Mouse (Mus musculus) MN1 (cell line): ENCODE results near the gene Rnf149.
A peak's percentile ranks its signal among the peaks of the same experiment; 100 is the strongest.

Source experiments
- DNase-seq: peaks from one replicate; pipeline ENCODE4 v3.0.0-alpha.2; 2016; ENCODE audit warnings: low spot score

Rnf149 gene

DNA sequence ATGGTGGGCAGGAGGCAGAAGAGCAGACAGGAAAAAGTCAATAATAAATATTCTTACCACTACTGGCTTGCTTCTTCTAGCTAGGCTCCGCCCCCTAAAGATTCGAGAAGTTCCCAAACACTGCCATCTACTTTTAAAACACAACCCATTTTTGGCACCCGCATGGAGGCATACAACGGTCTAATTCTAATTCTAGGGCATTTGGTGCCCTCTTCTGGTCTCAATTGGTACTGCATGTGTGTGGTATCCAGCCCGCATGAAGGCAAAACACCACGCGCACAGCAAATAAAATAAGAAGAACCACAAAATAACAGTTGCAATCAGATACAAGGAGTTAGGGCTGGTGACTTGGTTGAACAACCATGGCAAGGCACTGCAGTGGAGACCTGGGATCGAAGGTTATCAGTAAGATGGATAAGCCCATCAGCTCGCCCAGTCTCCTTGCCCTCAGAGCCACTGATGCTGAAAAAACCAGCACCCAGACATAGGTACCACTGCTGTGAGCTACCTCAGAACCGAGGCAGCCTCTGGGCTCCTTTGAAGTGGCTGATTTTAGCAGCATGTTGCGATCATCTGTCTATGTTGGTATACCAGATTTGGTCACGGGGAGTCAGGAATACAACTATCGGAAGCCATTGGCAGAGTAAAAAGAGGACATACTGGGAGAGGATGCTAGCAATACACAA, 46.8 kb downstream of the Rnf149 start:
- peak; percentile 85 for DNase-seq

DNA sequence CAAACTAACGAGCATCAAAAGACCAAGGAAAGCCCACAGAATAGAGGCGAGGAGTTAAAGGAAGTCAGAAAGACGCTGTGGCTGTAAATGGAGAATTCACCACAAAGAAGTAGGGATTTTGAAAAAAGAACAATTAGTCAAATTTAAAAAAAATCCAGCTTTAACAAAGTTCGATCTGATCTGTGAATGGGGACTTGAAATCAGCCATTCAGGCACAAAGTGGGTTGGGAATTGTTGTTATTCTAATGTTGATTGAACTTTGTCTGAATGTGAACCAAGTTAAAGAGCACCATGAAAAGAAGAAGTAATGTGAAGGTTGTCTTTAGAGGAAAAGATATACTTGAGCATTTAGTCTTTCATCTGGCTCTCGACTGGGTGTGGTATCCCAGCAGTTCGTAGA, 48.9 kb downstream of the Rnf149 start:
- no peak for DNase-seq

DNA sequence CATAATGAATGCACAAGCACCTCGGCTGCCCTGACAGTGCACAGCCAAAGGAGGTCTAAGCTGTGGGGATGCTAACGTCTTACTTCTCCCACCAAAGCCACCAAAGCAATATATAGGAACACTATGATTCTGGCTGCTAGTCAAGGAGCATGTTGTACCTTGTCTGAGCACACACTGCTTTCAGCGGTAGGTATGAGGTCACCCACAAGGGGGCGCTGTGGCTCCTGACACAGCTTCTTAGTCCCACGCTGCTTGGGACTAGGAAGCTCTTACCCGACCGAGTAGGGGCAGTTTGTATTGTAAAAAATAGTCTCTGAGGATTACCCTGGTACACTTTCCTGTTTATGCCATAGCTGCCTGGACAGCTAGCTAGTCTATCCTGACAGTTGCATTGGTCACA, 49.8 kb downstream of the Rnf149 start:
- peak; percentile 84 for DNase-seq

DNA sequence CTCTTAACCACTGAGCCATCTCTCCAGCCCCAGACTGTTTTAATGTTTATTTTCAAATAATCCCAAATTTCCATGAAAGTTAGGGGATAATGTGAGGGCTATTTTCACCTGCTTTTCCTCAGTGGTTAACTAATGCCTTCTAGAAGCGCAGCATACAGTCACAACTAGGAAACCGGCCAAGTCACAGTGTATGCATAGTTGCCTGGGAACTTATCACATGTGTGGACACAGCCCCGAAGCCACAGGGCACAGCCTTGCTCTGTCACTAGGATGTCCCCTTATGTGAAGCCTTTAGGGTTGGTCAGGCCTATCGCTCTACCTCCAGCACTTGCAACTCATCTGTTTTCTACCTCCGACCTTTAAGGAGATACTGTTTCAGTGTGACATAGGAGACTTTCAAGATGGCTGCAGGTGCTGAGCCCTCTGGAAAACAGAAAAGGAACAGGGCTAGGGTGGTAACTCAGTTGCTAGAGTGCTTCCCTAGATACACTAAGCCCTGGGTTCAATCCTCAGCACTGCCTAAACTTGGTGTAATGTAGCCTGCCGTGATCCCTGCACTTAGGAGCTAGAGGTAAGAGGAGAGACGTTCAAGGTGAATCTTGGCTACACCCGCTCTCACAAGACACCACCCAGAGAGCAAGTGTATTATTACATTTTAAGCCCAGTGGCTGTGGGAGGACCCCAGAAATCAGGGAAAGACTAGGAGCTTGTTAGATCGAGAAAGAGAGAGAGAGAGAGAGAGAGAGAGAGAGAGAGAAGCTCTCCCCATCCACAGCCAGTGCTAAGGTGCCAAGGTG, 50.6 kb downstream of the Rnf149 start:
- DNase-seq = no peak

DNA sequence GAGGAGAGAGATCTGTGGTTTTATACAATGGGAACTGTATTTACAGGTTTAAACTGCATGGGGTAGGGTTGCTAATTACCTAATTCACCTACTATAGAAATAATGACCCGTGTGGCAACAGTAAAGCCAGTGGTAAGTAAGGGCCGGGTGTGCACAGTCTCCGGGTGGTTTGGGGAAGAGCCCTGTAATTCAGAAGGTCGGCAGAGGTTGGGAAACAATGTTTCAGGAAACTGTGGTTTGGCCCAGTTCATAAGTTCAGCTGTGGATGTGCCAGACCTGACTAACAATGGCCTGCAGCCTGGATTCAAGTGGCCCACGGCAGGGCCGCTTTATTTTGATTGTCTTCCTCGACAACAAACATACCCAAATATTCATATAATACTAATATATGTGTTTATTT, 51.4 kb downstream of the Rnf149 start:
- DNase-seq = no peak

DNA sequence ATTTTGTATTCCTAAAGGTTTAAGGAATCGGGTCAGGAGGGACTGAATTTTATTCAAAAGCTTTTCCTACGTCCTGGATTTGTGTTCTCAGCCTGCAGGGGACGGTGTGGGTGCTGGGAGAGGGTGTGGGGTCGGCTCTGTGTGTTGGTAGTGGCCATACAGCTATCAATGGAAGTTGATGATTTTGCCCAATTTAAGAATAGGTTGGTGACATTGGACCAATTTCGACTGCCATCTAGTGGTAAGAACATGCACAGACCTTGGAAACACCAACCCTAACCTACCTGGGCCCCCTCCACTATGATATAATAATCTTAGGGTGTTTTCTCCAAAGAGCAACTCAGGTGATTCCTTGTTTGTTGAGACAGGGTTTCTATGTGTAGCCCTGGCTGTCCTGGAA, 54.7 kb downstream of the Rnf149 start:
- DNase-seq = peak; percentile 65

DNA sequence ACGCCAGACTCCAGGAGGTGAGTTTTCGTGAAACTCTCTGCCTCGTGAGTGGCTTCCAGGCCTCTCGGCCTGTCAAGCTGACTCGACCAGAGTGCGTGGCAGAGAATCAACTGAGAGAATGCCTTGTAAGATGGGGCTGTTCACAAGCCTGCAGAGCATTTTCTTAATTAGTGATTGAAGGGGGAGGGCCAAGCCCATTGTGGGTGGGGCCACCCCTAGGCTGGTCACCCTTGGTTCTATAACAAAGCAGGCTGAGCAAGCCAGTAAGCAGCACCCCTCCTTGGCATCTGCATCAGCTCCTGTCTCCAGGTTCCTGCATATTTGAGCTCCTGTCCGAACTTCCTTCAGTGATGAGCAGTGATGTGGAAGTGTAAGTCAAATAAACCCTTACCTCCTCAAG, 55.9 kb downstream of the Rnf149 start:
- DNase-seq = no peak

DNA sequence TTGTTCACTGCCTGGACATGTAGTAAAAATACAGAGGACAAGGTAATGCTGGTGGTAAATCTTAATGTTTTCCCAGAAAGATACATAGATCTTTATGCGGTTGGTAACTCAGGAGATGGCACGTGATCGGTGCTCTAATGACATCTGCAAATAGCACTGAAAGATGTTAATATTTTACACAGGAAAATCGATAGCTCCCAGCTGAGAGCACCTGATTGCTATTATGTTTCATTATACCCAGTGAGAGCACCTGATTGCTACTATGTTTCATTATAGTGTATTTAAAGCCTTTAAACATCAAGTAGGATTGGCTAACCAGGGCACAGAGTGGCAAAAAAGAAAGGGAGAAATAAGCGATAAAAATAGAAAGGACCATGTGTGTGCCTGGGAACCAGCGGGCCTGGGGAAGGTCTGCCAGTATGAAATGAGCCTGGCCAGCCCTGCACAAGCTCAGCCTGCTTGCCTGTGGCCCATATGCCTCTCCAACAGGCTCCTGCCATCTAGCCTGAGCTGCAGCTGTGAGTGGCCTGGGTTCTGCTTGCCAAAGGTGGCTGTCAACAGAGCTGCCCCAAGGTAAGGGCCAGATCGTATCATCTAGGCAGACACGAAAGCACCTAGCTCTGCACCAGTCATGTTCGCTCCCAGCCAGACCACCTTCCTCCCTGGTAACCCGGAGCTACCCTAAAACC, 61.8 kb downstream of the Rnf149 start:
- DNase-seq = no peak

DNA sequence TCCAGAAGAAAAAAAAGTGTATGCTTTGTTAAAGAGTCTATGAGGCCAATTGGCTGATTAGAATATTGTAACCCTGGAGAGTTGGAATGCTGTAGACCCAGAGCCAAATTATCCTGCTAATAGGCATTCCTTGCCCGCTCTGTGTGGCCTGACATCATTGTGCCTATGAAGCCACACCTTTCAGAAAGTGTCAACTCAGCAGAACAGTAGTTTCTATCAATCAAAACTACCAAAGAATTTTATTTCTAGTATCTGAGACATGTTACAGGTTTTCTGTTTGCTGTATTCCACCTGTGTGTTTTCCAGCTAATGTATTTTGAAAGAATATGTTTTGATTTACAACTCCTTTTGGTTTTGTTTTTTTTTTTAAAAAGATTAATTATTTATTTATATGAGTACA, 65.0 kb downstream of the Rnf149 start:
- no peak for DNase-seq

DNA sequence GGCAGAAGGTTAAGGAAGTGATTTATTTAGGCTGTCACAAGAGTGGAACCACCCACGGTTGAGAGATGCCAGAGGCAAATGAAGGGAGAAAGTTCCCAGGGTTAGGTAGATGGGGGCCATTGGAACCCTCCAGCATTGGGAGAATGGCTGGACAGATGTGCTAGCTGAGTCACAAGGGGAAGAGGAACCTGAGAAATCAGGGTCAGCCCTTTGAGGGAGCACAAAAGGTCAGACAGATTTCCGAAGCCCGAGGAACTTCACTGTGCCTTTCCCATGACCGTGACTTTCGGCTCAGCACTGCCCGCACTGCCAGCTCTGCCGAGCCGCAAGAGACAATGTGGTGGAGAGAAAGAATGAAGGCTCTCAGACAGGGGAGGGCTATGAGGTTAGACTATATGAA, 65.4 kb downstream of the Rnf149 start:
- DNase-seq = no peak

DNA sequence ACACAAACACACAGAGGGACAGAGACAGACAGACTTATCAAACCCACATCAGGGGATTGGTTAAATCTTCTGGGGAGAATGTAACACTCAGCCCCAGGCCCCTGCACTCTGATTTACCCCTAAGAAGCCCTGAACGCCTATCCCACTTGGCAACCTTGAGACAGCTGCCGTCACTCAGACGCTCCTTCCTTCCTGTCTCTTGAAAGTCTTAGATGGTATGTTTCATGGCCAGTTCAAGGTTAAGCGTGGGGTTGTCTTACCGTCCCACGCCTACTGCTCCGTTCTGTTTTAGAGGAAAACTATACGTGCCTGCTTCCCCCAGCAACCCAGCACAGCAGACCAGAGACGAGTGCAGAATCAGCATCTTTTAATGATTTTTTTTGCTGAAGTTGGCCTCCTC, 71.6 kb downstream of the Rnf149 start:
- no peak for DNase-seq

DNA sequence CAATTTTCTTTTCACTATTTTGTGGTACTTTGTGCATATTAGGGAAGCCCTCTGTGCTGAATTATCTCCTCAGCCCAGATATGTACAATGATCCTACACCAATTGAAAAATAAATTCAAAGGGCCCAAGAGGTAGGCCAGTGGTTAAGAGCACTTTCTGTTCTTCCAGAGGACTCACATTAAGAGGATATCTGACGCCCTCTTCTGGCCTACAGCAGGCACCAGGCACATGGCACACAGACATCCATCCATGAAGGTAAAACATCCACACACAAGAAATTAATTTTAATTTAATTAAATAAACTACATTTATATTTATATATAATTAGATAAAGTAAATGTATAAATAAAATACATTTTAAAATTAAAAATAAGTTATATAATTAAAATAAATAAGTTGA, 72.9 kb downstream of the Rnf149 start:
- DNase-seq = no peak

DNA sequence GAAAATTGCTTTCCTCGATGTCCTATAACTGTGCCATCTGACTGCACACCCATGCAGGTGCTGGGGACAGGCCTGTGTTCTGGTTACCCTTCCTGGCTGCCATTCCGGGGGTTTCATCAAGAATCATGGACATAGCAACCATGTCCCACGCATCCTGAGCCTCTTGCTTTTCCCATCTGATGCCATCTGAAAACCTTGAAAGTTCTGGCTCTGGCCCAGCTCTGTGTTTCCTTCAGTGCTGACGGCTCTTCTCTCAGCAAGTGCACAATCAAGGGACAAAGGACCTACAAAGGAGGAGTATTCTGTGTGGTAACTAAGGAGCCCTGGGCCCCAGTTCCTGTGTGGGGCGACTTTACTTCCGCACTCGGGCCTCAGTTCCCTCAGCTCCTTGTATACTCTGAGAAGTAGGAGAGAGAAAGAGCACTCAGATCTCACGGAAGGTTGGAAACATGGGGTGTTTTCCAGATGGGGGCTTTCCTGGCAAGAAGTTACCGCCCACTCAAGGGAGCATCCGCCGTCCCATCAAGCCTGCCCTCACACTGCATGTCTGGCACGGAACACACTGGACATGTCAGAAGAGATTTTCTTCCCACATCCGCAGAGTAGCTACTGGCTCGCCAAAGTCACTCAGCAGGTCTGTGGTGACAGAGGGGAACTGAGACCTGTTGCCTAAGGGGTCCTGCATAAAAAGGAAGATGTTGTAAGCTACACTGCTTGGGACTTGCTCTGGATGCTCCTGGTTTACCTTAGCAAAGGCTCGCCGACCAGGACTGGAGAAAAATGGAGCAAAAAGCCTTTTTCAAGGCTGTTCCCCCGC, 74.2 kb downstream of the Rnf149 start:
- no peak for DNase-seq
